Mouse (Mus musculus): ENCODE results near the gene Mill2.

GRCm38 (mm10) chr7:18878691-18879090 lies 38.9 kb downstream of the Mill2 start:
- TF ChIP-seq USF1 (IDR thresholded peaks at IDR 0.05; ENCODE audit: low read depth) (no peak), CTCF (IDR thresholded peaks at IDR 0.05; ENCODE audit: control insufficient read depth, insufficient read depth, insufficient read length) (no peak), MAX (IDR thresholded peaks at IDR 0.05) (no peak), MYOD1 (IDR thresholded peaks at IDR 0.05; ENCODE audit: control insufficient read depth, insufficient read length, low read depth) (no peak), MYOG (IDR thresholded peaks at IDR 0.05; ENCODE audit: control insufficient read depth, extremely low read depth, insufficient read length) (no peak), CEBPB (IDR thresholded peaks at IDR 0.05; ENCODE audit: low read depth) (no peak), FOSL1 (IDR thresholded peaks at IDR 0.05; ENCODE audit: insufficient read depth, low read length, poor library complexity, severe bottlenecking) (no peak)
